Mouse (Mus musculus) kidney, postnatal 4 days (tissue): ENCODE data around the gene Dlx6.

Experiments
- DNase-seq, 2 experiments: peaks; one replicate each; pipeline ENCODE4 v3.0.0; 2021; ENCODE audit warnings: mixed read lengths in 2 of 2

Dlx6 gene

GRCm38 (mm10) chr6:6859950-6860410 lies 3.2 kb upstream of the Dlx6 start:
- peak in 1 of 2 experiments; percentile 42 for DNase-seq

- DNase-seq = peak in 1 of 2 experiments; percentile 38
Observed at GRCm38 (mm10) chr6:6860411-6861085, 2.6 kb upstream of the Dlx6 start.

GRCm38 (mm10) chr6:6861086-6861797 lies 1.9 kb upstream of the Dlx6 start:
- no peak for DNase-seq

- no peak for DNase-seq
Observed at GRCm38 (mm10) chr6:6861798-6862428, 1.2 kb upstream of the Dlx6 start.

GRCm38 (mm10) chr6:6862611-6863010 lies 523 bp upstream of the Dlx6 start:
- peak; percentile 56 to 61 for DNase-seq

GRCm38 (mm10) chr6:6863955-6864354 lies 821 bp downstream of the Dlx6 start:
- no peak for DNase-seq

GRCm38 (mm10) chr6:6864441-6865440 lies 1.6 kb downstream of the Dlx6 start:
- DNase-seq = peak in 1 of 2 experiments; percentile 46

- no peak for DNase-seq
Observed at GRCm38 (mm10) chr6:6867031-6867430, 3.9 kb downstream of the Dlx6 start.

- DNase-seq = no peak
Observed at GRCm38 (mm10) chr6:6869041-6869685, 6.0 kb downstream of the Dlx6 start.

GRCm38 (mm10) chr6:6869961-6870800 lies 7.0 kb downstream of the Dlx6 start:
- DNase-seq = no peak

- DNase-seq = no peak
Observed at GRCm38 (mm10) chr6:6870876-6871420, 7.8 kb downstream of the Dlx6 start.

GRCm38 (mm10) chr6:6871692-6872091 lies 8.6 kb downstream of the Dlx6 start:
- DNase-seq = no peak

- no peak for DNase-seq
Observed at GRCm38 (mm10) chr6:6872873-6873272, 9.7 kb downstream of the Dlx6 start.

GRCm38 (mm10) chr6:6873476-6874072 lies 10.4 kb downstream of the Dlx6 start:
- no peak for DNase-seq

GRCm38 (mm10) chr6:6874073-6874771 lies 11.1 kb downstream of the Dlx6 start:
- no peak for DNase-seq

GRCm38 (mm10) chr6:6875136-6875535 lies 12.0 kb downstream of the Dlx6 start:
- no peak for DNase-seq

GRCm38 (mm10) chr6:6875676-6876075 lies 12.5 kb downstream of the Dlx6 start:
- DNase-seq = no peak

GRCm38 (mm10) chr6:6876231-6876630 lies 13.1 kb downstream of the Dlx6 start:
- DNase-seq = no peak

GRCm38 (mm10) chr6:6876731-6877130 lies 13.6 kb downstream of the Dlx6 start:
- DNase-seq = no peak
